Mouse (Mus musculus) lung, postnatal 0 days (tissue): ENCODE data around the gene Cnga2.

Experiments
- CTCF ChIP-seq: IDR thresholded peaks from 2 replicates; pipeline ENCODE4 v1.5.1; 2016; ENCODE audit warnings: antibody characterized with exemption, mild to moderate bottlenecking
- EP300 ChIP-seq: IDR thresholded peaks from 2 replicates; pipeline ENCODE4 v1.6.1; 2016; ENCODE audit warnings: antibody characterized with exemption, mild to moderate bottlenecking, control low read depth

DNA sequence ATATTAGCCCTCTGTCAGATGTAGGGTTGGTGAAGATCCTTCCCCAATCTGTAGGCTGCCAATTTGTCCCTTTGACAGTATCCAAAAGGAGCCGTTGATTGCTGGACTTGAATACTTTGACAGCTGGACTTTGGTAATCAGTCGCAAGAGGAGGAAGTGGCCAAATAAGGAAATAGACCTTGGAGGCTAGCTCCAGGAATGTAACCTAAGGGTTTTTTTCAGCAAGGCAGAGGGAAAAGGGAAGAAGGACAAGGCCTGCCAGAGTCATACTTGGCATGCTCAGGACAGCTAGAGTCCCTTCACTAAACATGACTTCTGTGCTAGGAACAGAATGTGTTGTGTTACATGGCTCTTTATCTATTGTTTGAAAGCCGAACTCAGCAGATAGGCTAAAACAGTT is 11.2 kb upstream of the Cnga2 start:
- TF ChIP-seq CTCF (no peak), EP300 (no peak)
